Mouse (Mus musculus): ENCODE results near the gene Gse1.

DNA sequence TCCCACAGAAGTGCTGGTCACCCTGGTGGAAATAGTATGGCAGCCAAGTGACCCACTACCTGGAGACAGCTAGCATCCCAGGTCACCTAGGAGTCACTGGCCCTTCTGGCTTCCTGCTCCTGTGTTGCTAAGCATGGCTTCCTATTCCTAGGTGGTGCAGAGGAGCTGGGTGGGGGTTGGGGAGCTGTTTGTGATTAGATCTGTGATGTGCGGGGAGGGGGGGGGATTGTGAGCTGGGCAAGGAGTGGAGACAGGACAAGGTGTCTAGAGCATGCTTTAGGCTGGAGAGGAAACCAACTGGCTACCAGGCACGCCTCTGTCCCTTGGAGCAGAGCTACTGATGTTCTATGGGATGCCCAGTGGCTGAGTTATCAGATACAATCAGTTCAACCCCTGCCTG, 243.5 kb downstream of the Gse1 start:
- no peak for TF ChIP-seq CTCF (conservative IDR thresholded peaks at IDR 0.05; ENCODE audit: insufficient read depth, insufficient read length, low read depth, low read length)
- TF ChIP-seq POLR2A (IDR thresholded peaks at IDR 0.05; ENCODE audit: low read depth, low read length), result no peak

Data from kidney, adult 2 months (tissue).